ENCODE assay signal across 8 mouse cellular contexts in the genomic region with DNA sequence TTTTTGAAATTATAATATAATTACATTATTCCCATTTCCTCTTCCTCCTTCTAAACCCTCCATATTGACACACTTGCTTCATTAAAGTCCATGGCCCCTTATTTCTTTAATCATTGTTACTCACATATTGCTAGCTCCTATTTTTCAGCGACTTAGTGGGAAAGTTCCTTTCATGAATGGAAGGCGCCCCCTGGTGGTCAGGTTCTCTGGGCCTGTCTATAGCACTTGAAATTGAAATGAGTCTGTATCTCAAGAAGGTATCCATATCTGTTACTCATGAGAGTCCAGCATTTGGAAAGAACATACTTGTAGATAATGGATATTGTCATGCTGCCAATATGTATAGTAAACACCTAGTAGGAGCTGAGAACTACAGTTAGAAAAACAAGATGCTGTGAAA.
DNase-seq lines count a peak whose midpoint lies in the region; ATAC-seq and TF ChIP-seq lines count a peak whose summit lies in the region.

No protein-coding gene starts in this region.

- no peaks in the 10 kb centered on the region for H3K4me1 ChIP-seq in heart, postnatal 0 days (ENCODE audit: control insufficient read depth, insufficient read depth)

- H3K27ac ChIP-seq in heart, postnatal 0 days (ENCODE audit: low read depth): no peak overlapping the region
- no peak overlapping the region for H3K27ac ChIP-seq in layer of hippocampus, adult 2 months

- peak; percentile 88 for TF ChIP-seq CTCF in heart, postnatal 0 days (IDR thresholded peaks at IDR 0.05; ENCODE audit: low read depth)
- TF ChIP-seq CTCF in layer of hippocampus, adult 2 months (conservative IDR thresholded peaks at IDR 0.05): peak; percentile 87

- no peak for TF ChIP-seq EP300 in heart, postnatal 0 days (IDR thresholded peaks at IDR 0.05; ENCODE audit: low read depth)

- H3K27me3 ChIP-seq in heart, postnatal 0 days (ENCODE audit: control insufficient read depth, insufficient read depth, low read length): no peaks in the 10 kb centered on the region

- peak; percentile 33; the same call in 1 of the 2 replicates for ATAC-seq in heart, postnatal 0 days (ENCODE audit: insufficient read depth, low read depth)
- peak; percentile 71 for ATAC-seq in megakaryocyte, adult 5-6 weeks (ENCODE audit: poor library complexity, severe bottlenecking)

- DNase-seq in cerebellum, adult 18-20 months: peak; percentile 24 to 29
- no peak for DNase-seq in cerebellum, adult 9-11 months
- peak; percentile 75 for DNase-seq in ZHBTc4 (ENCODE audit: low read depth, low spot score)
- peak; percentile 89 for DNase-seq in embryo, embryonic 11 days
- DNase-seq in heart, postnatal 0 days (ENCODE audit: low spot score): peak; percentile 65
- peak in 1 of 2 experiments; percentile 63 for DNase-seq in layer of hippocampus, adult 2 months (ENCODE audit: low spot score in 2 of 2)
- peak; percentile 26 to 73 for DNase-seq in spleen, adult 18-20 months

- no peak overlapping the region for H3K9ac ChIP-seq in heart, postnatal 0 days (replicated peaks; ENCODE audit: low read depth, low read length)

- WGBS in heart, postnatal 0 days: 0% methylated on average over 2 of the region's 2 CpGs

- no peaks in the 10 kb centered on the region for H3K36me3 ChIP-seq in heart, postnatal 0 days (replicated peaks; ENCODE audit: control insufficient read depth, insufficient read depth, low read length)

- no peak overlapping the region for H3K4me2 ChIP-seq in heart, postnatal 0 days (ENCODE audit: low read depth, low read length)

- H3K4me3 ChIP-seq in heart, postnatal 0 days (ENCODE audit: low read depth, low read length): no peak overlapping the region
- H3K4me3 ChIP-seq in layer of hippocampus, adult 2 months: no peak overlapping the region

- no peaks in the 10 kb centered on the region for H3K9me3 ChIP-seq in heart, postnatal 0 days (replicated peaks; ENCODE audit: control insufficient read depth, low read length)
